Mouse (Mus musculus) embryonic facial prominence, embryonic 15.5 days (tissue): ENCODE data around the gene Lpp. TPM values are rescaled to one million over a fixed set of nuclear protein-coding genes. Genes with fewer than 3 reads are reported as not detected.
A peak's percentile ranks its signal among the peaks of the same experiment; 100 is the strongest.
"Not testable (repeated sequence)": the region's sequence is repeated elsewhere in the genome, so short reads cannot be mapped to it uniquely, and the experiment has no call there.

Source experiments
- ATAC-seq: fragments of 200-750 bp; cut with Nextera tagmentation; 2 replicates; pipeline ENCODE4 v1.8.0; 2017; ENCODE audit warnings: low read depth, moderate TSS enrichment; ENCODE audit not compliant: insufficient number of reproducible peaks, low FRiP score, low TSS enrichment
- H3K27ac ChIP-seq: fragments of 300-500 bp; sonication (generic); replicated peaks from 2 replicates; pipeline ENCODE4 v1.5.1; 2015; ENCODE audit warnings: mild to moderate bottlenecking, inconsistent platforms
- H3K27me3 ChIP-seq: fragments of 300-500 bp; sonication (generic); 2 replicates; pipeline ENCODE4 v1.6.1; 2015; ENCODE audit warnings: inconsistent platforms
- H3K36me3 ChIP-seq: fragments of 300-500 bp; sonication (generic); 2 replicates; pipeline ENCODE4 v1.6.1; 2015; ENCODE audit warnings: mild to moderate bottlenecking, inconsistent platforms
- H3K4me1 ChIP-seq: fragments of 300-500 bp; sonication (generic); 2 replicates; pipeline ENCODE4 v1.6.1; 2015; ENCODE audit warnings: inconsistent platforms
- H3K4me2 ChIP-seq: fragments of 300-500 bp; sonication (generic); replicated peaks from 2 replicates; pipeline ENCODE4 v1.6.1; 2015; ENCODE audit warnings: mild to moderate bottlenecking, inconsistent platforms
- H3K4me3 ChIP-seq: fragments of 300-500 bp; sonication (generic); replicated peaks from 2 replicates; pipeline ENCODE4 v1.5.1; 2015; ENCODE audit warnings: mild to moderate bottlenecking, inconsistent platforms
- H3K9ac ChIP-seq: fragments of 300-500 bp; sonication (generic); 2 replicates; pipeline ENCODE4 v1.6.1; 2015; ENCODE audit warnings: inconsistent platforms
- H3K9me3 ChIP-seq: fragments of 300-500 bp; sonication (generic); replicated peaks from 2 replicates; pipeline ENCODE4 v1.6.1; 2016; ENCODE audit warnings: inconsistent platforms
- WGBS: fragments of 180-500 bp; shearing (Covaris S2); methylation state at CpG from one replicate; pipeline ENCODE4 v1.1.7; 2015; 5-methylcytosine and 5-hydroxymethylcytosine counted together
- polyA plus RNA-seq: library from polyadenylated mRNA; unstranded; fragments of >200 nt; fragmentation: Nextera tagmentation; extraction: Ambion mirVana; gene quantifications from 2 replicates; pipeline ENCODE4 v1.2.1, GENCODE M21; 2015

Gene Lpp
- polyA plus RNA-seq, 1 experiment from 2014 or later = 52.8 TPM

- no peak overlapping the region for H3K4me2 ChIP-seq
Observed at GRCm38 (mm10) chr16:24992494-24992893, 599.2 kb downstream of the Lpp start.

GRCm38 (mm10) chr16:25010980-25011877 is 617.9 kb downstream of the Lpp start:
- Histone ChIP-seq H3K36me3 (no peaks in the 10 kb centered on the region), H3K4me3 (no peak overlapping the region), H3K9me3 (no peaks in the 10 kb centered on the region), H3K9ac (no peak overlapping the region), H3K27ac (no peak overlapping the region), H3K27me3 (no peaks in the 10 kb centered on the region), H3K4me1 (peaks cover 2% of the 10 kb centered on the region), H3K4me2 (no peak overlapping the region)
- peak; percentile 73; the same call in 1 of the 2 replicates for ATAC-seq
- WGBS = 65% methylated on average over 5 of the region's 5 CpGs

More at GRCm38 (mm10) chr16:24992494-24992893, 599.2 kb downstream of the Lpp start:
- H3K4me3 ChIP-seq = no peak overlapping the region
- H3K4me1 ChIP-seq = 0 out of 2 replicates have a peak, but pooled peaks cover 5% of the 10 kb centered on the region
- no peak overlapping the region for H3K9ac ChIP-seq
- no peak for ATAC-seq
- H3K27ac ChIP-seq = no peak overlapping the region
- no peaks in the 10 kb centered on the region for H3K36me3 ChIP-seq
- H3K27me3 ChIP-seq = no peaks in the 10 kb centered on the region
- no peaks in the 10 kb centered on the region for H3K9me3 ChIP-seq
- WGBS = 74% methylated on average over 11 of the region's 11 CpGs

DNA sequence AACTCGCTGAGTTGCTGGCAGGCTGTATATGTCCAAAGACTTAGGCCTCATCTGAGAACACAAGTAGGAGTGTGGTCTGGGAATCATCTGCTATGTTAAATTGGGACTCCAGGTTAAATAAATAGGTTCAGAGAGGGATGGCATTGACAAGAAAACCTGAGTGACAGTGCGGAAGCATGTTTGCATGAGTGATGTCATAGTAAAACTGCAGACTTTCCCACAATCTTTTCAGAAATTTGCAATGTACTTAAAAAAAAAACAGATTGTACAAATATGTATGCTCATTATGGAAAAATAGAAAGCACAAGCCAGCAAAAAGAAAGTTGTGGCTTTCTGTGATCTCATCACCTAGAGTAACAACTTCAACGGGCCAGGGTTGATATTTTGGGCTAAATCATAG is 619.6 kb downstream of the Lpp start:
- WGBS = 67% methylated on average over 3 of the region's 3 CpGs
- H3K4me1 ChIP-seq = peaks cover 9% of the 10 kb centered on the region
- H3K36me3 ChIP-seq = no peaks in the 10 kb centered on the region
- H3K9me3 ChIP-seq = no peaks in the 10 kb centered on the region
- no peak overlapping the region for H3K4me3 ChIP-seq
- no peak for ATAC-seq
- H3K4me2 ChIP-seq = no peak overlapping the region
- no peak overlapping the region for H3K27ac ChIP-seq
- H3K27me3 ChIP-seq = no peaks in the 10 kb centered on the region
- H3K9ac ChIP-seq = no peak overlapping the region

- H3K4me3 ChIP-seq = no peak overlapping the region
- peaks cover 9% of the 10 kb centered on the region for H3K4me1 ChIP-seq
- no peaks in the 10 kb centered on the region for H3K27me3 ChIP-seq
- no peaks in the 10 kb centered on the region for H3K36me3 ChIP-seq
- H3K9me3 ChIP-seq = no peaks in the 10 kb centered on the region
- no peak overlapping the region for H3K9ac ChIP-seq
- H3K4me2 ChIP-seq = no peak overlapping the region
- WGBS = 49% methylated on average over 4 of the region's 4 CpGs
- H3K27ac ChIP-seq = no peak overlapping the region
- no peak for ATAC-seq
Observed at GRCm38 (mm10) chr16:25016261-25016836, 623.0 kb downstream of the Lpp start.

DNA sequence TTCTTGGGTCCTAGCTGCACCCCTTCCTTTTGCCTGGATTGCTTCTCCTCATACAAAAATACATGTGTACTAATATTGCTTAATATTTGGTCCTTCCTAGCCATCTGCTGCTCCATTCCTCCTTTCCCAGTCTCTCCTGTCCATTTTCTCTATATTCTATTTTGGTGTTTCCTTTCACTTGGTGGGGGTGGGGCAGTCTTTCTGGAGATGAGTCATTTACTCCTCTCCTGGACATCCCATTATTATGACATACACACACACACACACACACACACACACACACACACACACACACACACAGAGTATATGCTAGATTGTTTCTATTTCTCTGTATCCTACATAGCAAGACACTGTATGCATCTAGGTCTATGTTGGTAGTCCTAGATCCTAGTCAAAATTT is 623.7 kb downstream of the Lpp start:
- no peak for ATAC-seq
- H3K9ac ChIP-seq = no peak overlapping the region
- no peaks in the 10 kb centered on the region for H3K9me3 ChIP-seq
- H3K4me2 ChIP-seq = no peak overlapping the region
- H3K4me3 ChIP-seq = no peak overlapping the region
- H3K27me3 ChIP-seq = no peaks in the 10 kb centered on the region
- H3K36me3 ChIP-seq = no peaks in the 10 kb centered on the region
- no peak overlapping the region for H3K27ac ChIP-seq
- peaks cover 9% of the 10 kb centered on the region for H3K4me1 ChIP-seq

DNA sequence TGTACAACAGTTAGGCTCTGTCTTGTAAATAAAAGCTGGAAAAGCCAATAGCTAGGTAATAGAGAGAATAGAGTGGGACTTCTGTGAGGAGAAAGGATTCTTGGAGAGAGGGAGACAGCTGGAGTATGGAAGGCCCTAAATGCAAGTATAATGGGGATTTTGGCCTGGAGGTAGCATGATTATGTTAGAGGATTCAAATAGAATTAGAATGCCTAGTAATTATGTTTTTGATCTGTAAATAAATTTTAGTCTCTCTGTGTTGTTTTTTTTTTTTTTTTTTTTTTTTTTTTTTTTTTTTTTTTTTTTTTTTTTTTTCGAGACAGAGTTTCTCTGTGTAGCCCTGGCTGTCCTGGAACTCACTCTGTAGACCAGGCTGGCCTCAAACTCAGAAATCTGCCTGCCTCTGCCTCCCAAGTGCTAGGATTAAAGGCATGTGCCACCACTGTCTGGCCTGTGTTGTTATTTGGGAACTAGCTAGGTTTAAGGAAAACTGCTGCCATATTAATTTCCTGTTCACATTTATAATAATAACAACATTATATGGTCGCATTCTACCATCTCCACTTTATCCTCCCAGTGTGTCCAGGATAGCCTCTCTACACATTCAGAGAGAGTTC is 628.5 kb downstream of the Lpp start:
- not testable (repeated sequence) for ATAC-seq, H3K4me2 ChIP-seq, H3K27ac ChIP-seq, H3K27me3 ChIP-seq, H3K4me1 ChIP-seq, H3K36me3 ChIP-seq, H3K4me3 ChIP-seq, H3K9me3 ChIP-seq, H3K9ac ChIP-seq
- 70% methylated on average over 2 of the region's 2 CpGs for WGBS

DNA sequence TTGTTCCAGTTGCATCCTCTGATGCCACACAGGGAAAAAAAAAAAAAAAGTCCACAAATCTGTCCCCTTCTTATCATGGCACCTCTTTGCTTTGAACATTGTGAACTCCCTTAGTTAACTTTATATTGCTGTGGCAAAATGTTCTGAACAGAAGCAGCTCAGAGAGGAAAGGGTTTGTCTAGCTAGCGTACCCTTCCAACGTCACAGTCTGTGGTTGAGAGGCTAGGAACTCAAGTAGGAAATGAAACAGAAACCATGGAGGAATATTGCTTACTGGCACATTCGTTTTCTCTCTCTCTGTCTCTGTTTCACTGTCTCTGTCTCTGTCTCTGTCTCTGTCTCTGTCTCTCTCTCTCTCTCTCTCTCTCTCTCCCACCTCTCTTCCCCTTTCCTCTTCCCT is 631.3 kb downstream of the Lpp start:
- WGBS = 75% methylated on average over 3 of the region's 3 CpGs
- Histone ChIP-seq H3K27me3 (no peaks in the 10 kb centered on the region), H3K9me3 (no peaks in the 10 kb centered on the region), H3K27ac (no peak overlapping the region), H3K4me1 (no peaks in the 10 kb centered on the region), H3K9ac (no peak overlapping the region), H3K4me2 (no peak overlapping the region), H3K4me3 (no peak overlapping the region), H3K36me3 (no peaks in the 10 kb centered on the region)
- ATAC-seq = no peak

GRCm38 (mm10) chr16:25026191-25026590 is 632.9 kb downstream of the Lpp start:
- H3K9ac ChIP-seq = no peak overlapping the region
- no peaks in the 10 kb centered on the region for H3K27me3 ChIP-seq
- WGBS = 73% methylated on average over 1 of the region's 1 CpGs
- H3K4me1 ChIP-seq = no peaks in the 10 kb centered on the region
- H3K4me2 ChIP-seq = no peak overlapping the region
- no peak overlapping the region for H3K27ac ChIP-seq
- no peak overlapping the region for H3K4me3 ChIP-seq
- H3K9me3 ChIP-seq = no peaks in the 10 kb centered on the region
- H3K36me3 ChIP-seq = no peaks in the 10 kb centered on the region
- ATAC-seq = no peak

DNA sequence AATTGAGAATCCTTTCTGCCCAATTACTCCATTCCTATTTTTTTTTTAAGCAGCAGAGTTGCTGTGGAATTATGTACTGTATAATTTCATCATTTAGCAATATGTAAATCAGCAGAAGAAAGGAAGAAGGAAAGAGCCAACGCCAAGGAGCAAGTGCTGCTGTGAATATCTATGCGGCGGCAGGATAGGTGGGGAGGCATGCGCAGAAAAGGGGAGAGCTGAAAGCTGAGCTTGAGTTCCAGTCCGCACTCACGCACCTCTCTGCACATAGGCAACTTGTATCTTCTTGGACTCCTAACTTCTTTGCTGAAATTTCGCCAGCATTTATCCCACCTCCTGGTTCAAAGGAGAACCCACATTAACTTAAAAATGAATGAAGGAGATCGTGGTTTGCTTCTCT is 636.2 kb downstream of the Lpp start:
- H3K4me2 ChIP-seq = no peak overlapping the region
- H3K4me1 ChIP-seq = no peaks in the 10 kb centered on the region
- no peak overlapping the region for H3K4me3 ChIP-seq
- no peak for ATAC-seq
- WGBS = 78% methylated on average over 8 of the region's 8 CpGs
- no peak overlapping the region for H3K27ac ChIP-seq
- H3K27me3 ChIP-seq = no peaks in the 10 kb centered on the region
- no peaks in the 10 kb centered on the region; the same call in 1 of the 2 replicates for H3K9me3 ChIP-seq
- H3K9ac ChIP-seq = no peak overlapping the region
- H3K36me3 ChIP-seq = no peaks in the 10 kb centered on the region

- Histone ChIP-seq H3K9me3 (no peaks in the 10 kb centered on the region; the same call in 1 of the 2 replicates), H3K4me3 (no peak overlapping the region), H3K27me3 (no peaks in the 10 kb centered on the region), H3K9ac (no peak overlapping the region), H3K27ac (no peak overlapping the region), H3K36me3 (no peaks in the 10 kb centered on the region), H3K4me1 (peaks cover 8% of the 10 kb centered on the region), H3K4me2 (no peak overlapping the region)
- no peak for ATAC-seq
- WGBS = 74% methylated on average over 6 of the region's 6 CpGs
Observed at GRCm38 (mm10) chr16:25037361-25037760, 644.1 kb downstream of the Lpp start.

- Histone ChIP-seq H3K36me3 (no peaks in the 10 kb centered on the region), H3K4me2 (no peak overlapping the region), H3K9me3 (no peaks in the 10 kb centered on the region; the same call in 1 of the 2 replicates), H3K4me3 (no peak overlapping the region), H3K4me1 (peaks cover 18% of the 10 kb centered on the region), H3K9ac (no peak overlapping the region), H3K27ac (no peak overlapping the region), H3K27me3 (no peaks in the 10 kb centered on the region)
- WGBS = 74% methylated on average over 6 of the region's 6 CpGs
- ATAC-seq = no peak
Observed at GRCm38 (mm10) chr16:25038529-25038928, 645.2 kb downstream of the Lpp start.
